Mouse (Mus musculus): ENCODE data around the gene Gpr25.

- TF ChIP-seq POLR2A (IDR thresholded peaks at IDR 0.05; ENCODE audit: control insufficient read depth in 1 of 2, insufficient read depth in 1 of 2, low read depth in 1 of 2, low read length in 2 of 2, poor library complexity in 1 of 2) (no peak), EP300 (IDR thresholded peaks at IDR 0.05; ENCODE audit: low read depth in 1 of 2, low read length in 2 of 2) (no peak), ELF1 (IDR thresholded peaks at IDR 0.05; ENCODE audit: low read depth, low read length) (no peak), MAZ (IDR thresholded peaks at IDR 0.05; ENCODE audit: low read depth, low read length) (no peak), BHLHE40 (IDR thresholded peaks at IDR 0.05; ENCODE audit: borderline replicate concordance, low read depth, low read length) (no peak), UBTF (IDR thresholded peaks at IDR 0.05; ENCODE audit: borderline replicate concordance, insufficient read depth, low read depth, low read length) (no peak), CTCF (IDR thresholded peaks at IDR 0.05 in 2 of 3, conservative IDR thresholded peaks at IDR 0.05 in 1 of 3; ENCODE audit: control insufficient read depth in 1 of 3, insufficient read depth in 1 of 3, low read depth in 2 of 3, low read length in 3 of 3, poor library complexity in 1 of 3, severe bottlenecking in 1 of 3) (no peak)
Observed at GRCm38 (mm10) chr1:136241801-136242200, 18.9 kb downstream of the Gpr25 start.

Measured in MEL (cell line).